Mouse (Mus musculus) spleen, adult 2 months (tissue): Measurements from ENCODE around the gene Lhpp. TPM values are rescaled to one million over a fixed set of nuclear protein-coding genes. Genes with fewer than 3 reads are reported as not detected.

Experiments
- DNase-seq, 2 experiments: peaks; one replicate each; pipeline versions ENCODE4 v3.0.0 to v3.0.0-alpha.2; 2012 to 2021; ENCODE audit warnings: low spot score in 2 of 2, low read depth in 1 of 2
- H3K27ac ChIP-seq: fragments of 200-500 bp; 2 replicates; pipeline ENCODE4 v1.5.1; 2012; ENCODE audit warnings: low read length, inconsistent platforms; ENCODE audit not compliant: insufficient read depth
- H3K27me3 ChIP-seq: fragments of 200-500 bp; 2 replicates; pipeline ENCODE4 v1.6.1; 2012; ENCODE audit warnings: mild to moderate bottlenecking, moderate library complexity, low read length, inconsistent platforms; ENCODE audit not compliant: control insufficient read depth, insufficient read depth
- H3K36me3 ChIP-seq: fragments of 200-500 bp; 2 replicates; pipeline ENCODE4 v1.6.1; 2012; ENCODE audit warnings: mild to moderate bottlenecking, low read length, inconsistent platforms; ENCODE audit not compliant: control insufficient read depth, insufficient read depth
- H3K4me1 ChIP-seq: fragments of 200-500 bp; 2 replicates; pipeline ENCODE4 v1.6.1; 2011; ENCODE audit warnings: inconsistent platforms; ENCODE audit not compliant: control insufficient read depth, insufficient read depth, insufficient read length
- H3K4me3 ChIP-seq: fragments of 200-500 bp; 2 replicates; pipeline ENCODE4 v1.5.1; 2011; ENCODE audit warnings: mild to moderate bottlenecking, inconsistent platforms; ENCODE audit not compliant: insufficient read depth, insufficient read length; ENCODE audit errors: extremely low read depth
- CTCF ChIP-seq: fragments of 200-500 bp; IDR thresholded peaks from 2 replicates; pipeline ENCODE4 v1.5.1; 2011; ENCODE audit warnings: mild to moderate bottlenecking, inconsistent platforms; ENCODE audit not compliant: insufficient read depth, insufficient read length, insufficient replicate concordance; ENCODE audit errors: extremely low read depth
- POLR2A ChIP-seq: fragments of 200-500 bp; IDR thresholded peaks from 2 replicates; pipeline ENCODE4 v1.6.1; 2011; ENCODE audit warnings: low read depth, low read length, inconsistent platforms
- WGBS: fragments of 180-500 bp; shearing (Covaris S2); methylation state at CpG from one replicate; pipeline ENCODE4 v1.1.7; 2018; 5-methylcytosine and 5-hydroxymethylcytosine counted together
- polyA plus RNA-seq: library from polyadenylated mRNA; depleted of rRNA; stranded (reverse); fragments of >200 nt; gene quantifications from 2 replicates; pipeline ENCODE4 v1.2.3, GENCODE M21; 2012

Lhpp gene
- polyA plus RNA-seq, 1 experiment, result 5.6 TPM

DNA sequence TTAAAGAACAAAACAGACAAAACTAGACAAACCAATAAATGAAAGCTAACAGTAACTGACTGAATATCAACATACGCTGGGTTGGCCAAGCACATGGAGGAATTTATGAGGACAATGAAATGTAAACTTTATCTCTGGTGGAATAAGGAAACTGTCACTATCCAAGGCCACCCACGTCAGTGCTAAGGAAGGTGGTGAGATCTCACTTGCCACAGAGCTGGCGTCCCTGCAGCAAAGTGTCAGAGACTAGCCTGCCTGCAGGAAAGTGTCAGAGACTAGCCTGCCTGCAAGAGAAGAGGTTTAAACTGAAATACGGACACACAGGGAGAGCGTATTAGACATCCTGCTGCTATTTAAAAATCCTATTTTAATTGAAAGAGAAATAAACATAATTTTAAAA lies 23.3 kb upstream of the Lhpp start:
- no peaks in the 10 kb centered on the region; the same call in 1 of the 2 replicates for H3K27me3 ChIP-seq
- WGBS, result 78% methylated on average over 5 of the region's 5 CpGs
- H3K4me1 ChIP-seq, result no peaks in the 10 kb centered on the region
- TF ChIP-seq POLR2A, result no peak
- no peak for TF ChIP-seq CTCF
- no peak overlapping the region for H3K4me3 ChIP-seq
- no peaks in the 10 kb centered on the region for H3K36me3 ChIP-seq
- no peak for DNase-seq
- no peak overlapping the region for H3K27ac ChIP-seq

DNA sequence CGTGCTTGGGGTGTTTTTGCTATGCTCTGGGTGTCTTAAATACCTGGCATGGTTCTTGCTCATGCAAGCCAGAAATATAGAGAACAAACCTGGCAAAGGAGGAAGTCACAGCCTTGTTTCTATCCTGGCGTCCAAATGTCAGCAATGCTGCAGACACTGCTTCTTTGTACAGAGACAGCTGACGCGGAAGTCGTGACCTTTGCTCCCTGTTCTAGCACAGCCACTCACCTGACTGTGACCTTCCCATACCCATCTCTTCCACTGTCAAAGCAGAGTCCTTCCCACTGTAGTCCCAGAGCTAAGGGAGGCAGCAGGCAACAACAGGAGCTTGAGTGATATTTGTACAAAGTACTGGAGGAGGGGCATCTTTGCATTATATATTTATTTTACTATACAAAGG lies 20.8 kb upstream of the Lhpp start:
- Histone ChIP-seq H3K27me3 (no peaks in the 10 kb centered on the region), H3K4me3 (no peak overlapping the region), H3K4me1 (no peaks in the 10 kb centered on the region), H3K36me3 (no peaks in the 10 kb centered on the region), H3K27ac (no peak overlapping the region)
- 62% methylated on average over 5 of the region's 5 CpGs for WGBS
- DNase-seq, result no peak
- TF ChIP-seq CTCF (no peak), POLR2A (no peak)

DNA sequence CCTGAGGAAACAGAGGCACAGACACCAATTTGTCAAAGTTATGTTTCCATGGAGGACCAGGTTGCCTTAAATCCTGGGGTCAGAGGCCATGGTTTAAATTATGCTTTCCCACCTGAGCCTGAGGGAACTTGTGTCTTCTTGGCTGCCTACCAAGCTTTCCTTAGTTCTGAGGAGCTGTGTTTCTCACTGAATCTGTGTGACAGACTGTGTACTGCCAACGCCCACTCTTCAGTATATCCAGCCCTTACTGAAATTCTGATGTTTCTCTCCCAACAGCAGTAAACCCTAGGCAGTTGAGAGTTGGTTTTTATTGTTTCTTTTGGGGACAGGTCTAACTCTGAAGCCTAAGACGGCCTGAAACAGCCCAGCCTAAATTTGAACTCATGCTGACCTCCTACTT lies 16.7 kb upstream of the Lhpp start:
- no peak for DNase-seq
- Histone ChIP-seq H3K4me1 (no peaks in the 10 kb centered on the region; the same call in 1 of the 2 replicates), H3K27me3 (peaks cover 8% of the 10 kb centered on the region), H3K36me3 (no peaks in the 10 kb centered on the region), H3K4me3 (no peak overlapping the region), H3K27ac (no peak overlapping the region)
- no peak for TF ChIP-seq CTCF
- no peak for TF ChIP-seq POLR2A
- 78% methylated on average over 2 of the region's 2 CpGs for WGBS

DNA sequence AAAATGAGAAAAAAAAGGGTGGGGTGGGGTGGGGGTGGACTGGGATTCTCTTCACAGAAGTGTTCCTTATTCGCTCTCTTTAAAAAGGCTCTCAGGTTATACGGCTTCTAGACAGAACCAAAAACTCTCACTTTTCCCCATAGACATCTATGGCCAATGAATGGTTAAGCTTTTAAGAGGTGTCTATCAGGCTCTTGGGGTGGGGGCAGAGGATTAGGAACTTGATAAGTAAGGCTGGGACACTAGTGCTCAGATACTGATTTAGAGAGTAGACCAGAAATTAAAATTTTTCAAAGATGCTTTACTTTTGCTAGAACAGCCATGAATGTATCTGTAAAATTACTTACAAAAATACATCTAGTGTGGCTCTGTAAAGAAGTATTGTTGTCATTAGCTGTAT lies 16.1 kb upstream of the Lhpp start:
- H3K4me1 ChIP-seq, result peaks cover under 1% of the 10 kb centered on the region
- WGBS, result 94% methylated on average over 2 of the region's 2 CpGs
- H3K4me3 ChIP-seq, result no peak overlapping the region
- no peak overlapping the region for H3K27ac ChIP-seq
- no peaks in the 10 kb centered on the region for H3K36me3 ChIP-seq
- H3K27me3 ChIP-seq, result peaks cover 8% of the 10 kb centered on the region
- DNase-seq, result no peak
- TF ChIP-seq CTCF (no peak), POLR2A (no peak)

DNA sequence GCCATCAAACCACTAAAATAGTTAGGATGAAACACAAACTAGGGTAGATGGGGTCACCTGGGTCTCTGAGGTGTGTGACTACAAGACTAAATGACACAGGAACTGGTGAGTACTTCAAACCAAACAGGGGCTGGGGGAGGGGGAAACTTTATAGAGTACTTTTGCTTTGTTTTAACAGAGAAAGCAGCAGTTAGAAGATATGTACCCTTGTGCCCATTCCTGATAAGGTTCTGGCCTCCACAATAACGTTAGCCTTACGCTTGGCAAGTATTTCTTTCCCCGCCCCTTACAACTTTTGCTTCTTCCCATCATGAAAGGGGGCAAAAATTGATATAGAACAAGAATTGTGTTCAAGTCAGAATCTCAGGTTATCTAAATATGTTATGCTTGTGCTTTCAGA lies 14.7 kb upstream of the Lhpp start:
- H3K36me3 ChIP-seq, result no peaks in the 10 kb centered on the region
- TF ChIP-seq CTCF, result no peak
- TF ChIP-seq POLR2A, result no peak
- H3K4me3 ChIP-seq, result no peak overlapping the region
- no peak overlapping the region for H3K27ac ChIP-seq
- no peak for DNase-seq
- peaks cover 11% of the 10 kb centered on the region for H3K27me3 ChIP-seq
- H3K4me1 ChIP-seq, result peaks cover 2% of the 10 kb centered on the region
- 88% methylated on average over 3 of the region's 3 CpGs for WGBS

DNA sequence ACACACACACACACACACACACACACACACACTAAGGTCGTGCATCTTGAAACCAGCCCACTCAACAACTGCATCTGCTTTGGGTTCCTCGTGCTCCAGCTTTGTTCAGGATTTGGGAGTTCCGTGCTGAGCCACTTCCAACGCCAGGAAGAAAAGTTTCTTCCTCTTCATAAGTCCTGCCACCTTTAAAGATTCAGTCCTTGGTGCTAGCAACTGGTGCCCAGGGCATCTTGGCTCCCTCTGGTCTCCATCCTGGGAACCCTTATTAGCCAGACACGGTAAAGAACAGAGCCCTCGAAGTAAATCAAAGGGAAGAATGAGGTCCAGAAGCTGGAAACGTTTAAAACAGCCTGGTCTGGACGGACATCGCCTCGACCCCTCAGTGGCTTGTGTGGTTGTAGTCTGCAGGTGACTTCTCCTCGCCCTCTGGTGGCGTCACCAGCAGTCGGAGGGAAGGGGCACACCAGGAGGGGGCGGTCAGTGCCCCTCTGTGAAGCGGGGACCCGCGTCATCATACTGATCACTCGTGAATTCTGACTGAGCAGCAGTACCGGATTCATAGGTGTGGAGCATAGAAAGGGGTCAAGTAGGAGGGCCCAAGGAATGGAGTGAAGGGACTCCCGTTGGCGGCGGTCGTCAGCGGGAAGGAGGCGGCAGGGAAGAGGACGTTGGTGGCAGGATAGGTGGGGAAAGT lies 13.7 kb upstream of the Lhpp start:
- TF ChIP-seq POLR2A (no peak), CTCF (no peak)
- H3K27me3 ChIP-seq, result peaks cover 14% of the 10 kb centered on the region
- DNase-seq, result no peak
- no peak overlapping the region for H3K4me3 ChIP-seq
- peaks cover 2% of the 10 kb centered on the region for H3K4me1 ChIP-seq
- 11% methylated on average over 26 of the region's 26 CpGs for WGBS
- no peak overlapping the region for H3K27ac ChIP-seq
- H3K36me3 ChIP-seq, result no peaks in the 10 kb centered on the region

DNA sequence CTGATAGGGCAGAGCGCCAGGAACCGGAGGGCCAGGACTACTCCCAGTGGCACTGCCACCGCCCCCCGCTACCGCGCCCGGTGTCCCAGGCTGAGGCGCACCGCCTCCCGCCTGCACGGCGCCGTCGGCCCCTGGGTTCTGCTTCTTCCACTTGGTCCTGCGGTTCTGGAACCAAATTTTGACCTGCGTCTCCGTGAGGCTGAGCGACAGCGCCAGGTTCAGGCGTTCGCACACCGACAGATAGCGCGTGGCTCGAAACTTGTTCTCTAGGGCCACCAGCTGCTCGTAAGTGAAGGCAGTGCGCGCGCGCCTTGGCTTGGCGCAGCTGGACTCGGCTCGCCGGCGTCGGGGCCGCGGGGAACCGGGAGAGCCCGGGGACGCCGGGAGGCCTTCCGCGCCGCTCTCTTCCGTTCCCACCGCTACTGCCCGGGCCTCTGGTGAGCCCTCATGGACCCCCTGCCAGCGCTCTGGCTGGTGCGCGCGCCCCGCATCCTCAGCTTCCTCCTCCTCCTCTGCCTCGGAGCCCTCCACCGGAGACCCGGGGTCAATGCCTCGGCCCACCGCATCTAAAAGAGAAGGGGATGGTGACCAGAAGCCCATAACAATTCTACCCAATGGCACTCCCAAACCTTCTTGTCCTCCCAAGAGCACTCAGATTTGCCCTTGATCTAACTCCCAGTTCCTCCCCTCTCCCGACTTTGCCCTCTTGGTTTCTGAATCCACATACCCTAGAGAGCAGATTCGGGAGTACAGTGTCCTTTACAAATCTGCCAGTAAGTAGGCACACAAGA lies 13.0 kb upstream of the Lhpp start:
- no peaks in the 10 kb centered on the region for H3K36me3 ChIP-seq
- peak overlapping the region; percentile 21; the same call in 1 of the 2 replicates for H3K4me3 ChIP-seq
- TF ChIP-seq CTCF (no peak), POLR2A (no peak)
- no peak overlapping the region for H3K27ac ChIP-seq
- peaks cover 14% of the 10 kb centered on the region for H3K27me3 ChIP-seq
- no peak for DNase-seq
- 1% methylated on average over 60 of the region's 60 CpGs for WGBS
- H3K4me1 ChIP-seq, result peaks cover 2% of the 10 kb centered on the region
